Mouse (Mus musculus): ENCODE measurements around the gene Gm27029.

DNA sequence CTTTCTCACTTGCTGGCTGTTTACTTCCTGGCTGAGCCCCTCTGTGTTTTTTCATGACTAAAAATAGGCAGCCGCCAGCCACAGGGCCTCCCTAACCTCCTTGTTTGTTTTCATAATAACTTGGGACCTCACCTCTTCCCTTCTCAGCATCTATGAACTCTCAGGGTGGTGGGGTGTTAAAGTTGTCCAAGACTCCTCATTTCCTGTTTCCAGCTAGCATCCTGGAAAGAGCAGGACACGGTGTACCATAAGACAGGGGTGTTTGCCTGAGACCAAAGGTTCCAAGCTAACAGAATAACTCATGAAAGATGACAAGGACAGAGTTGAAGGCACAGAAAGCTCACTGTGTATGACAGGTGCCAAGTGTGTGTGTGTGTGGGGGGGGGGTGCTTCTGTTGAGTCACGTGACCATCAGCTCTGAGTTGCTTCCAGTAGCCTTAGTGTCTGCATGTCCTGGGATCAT lies 63.9 kb downstream of the Gm27029 start:
- TF ChIP-seq POLR2A (IDR thresholded peaks at IDR 0.05; ENCODE audit: low read depth, low read length) (no peak), CTCF (conservative IDR thresholded peaks at IDR 0.05; ENCODE audit: insufficient read depth, insufficient read length, low read depth, low read length) (no peak)
